Mouse (Mus musculus) kidney, postnatal 10 days (tissue): ENCODE results near the gene Hnf4a.

Experiments
- DNase-seq: peaks from one replicate; pipeline ENCODE4 v3.0.0; 2021; ENCODE audit warnings: mixed read lengths

Hnf4a gene

GRCm38 (mm10) chr2:163554425-163554982 is 47.9 kb downstream of the Hnf4a start:
- no peak for DNase-seq

- no peak for DNase-seq
Observed at GRCm38 (mm10) chr2:163554996-163555395, 48.4 kb downstream of the Hnf4a start.

DNA sequence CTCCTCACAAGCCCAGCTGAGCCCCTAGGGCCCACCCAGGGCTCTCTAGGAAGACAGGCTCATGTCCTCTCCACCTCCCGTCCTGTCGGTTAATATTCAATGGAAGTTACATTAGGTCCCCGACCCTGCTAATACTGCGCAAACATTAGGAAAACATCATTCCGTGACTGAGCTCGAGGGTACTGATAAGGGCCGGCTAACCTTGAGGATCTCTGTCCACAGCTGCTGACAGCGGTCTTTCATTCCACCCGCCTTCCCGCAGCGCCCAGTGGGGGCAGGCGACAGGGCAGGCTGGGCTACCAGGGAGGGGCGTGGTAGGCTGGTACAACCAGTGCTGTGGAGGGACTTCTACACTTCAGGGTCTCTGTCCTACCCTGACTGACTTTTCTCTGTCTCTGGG is 48.8 kb downstream of the Hnf4a start:
- no peak for DNase-seq

GRCm38 (mm10) chr2:163558548-163558947 is 51.9 kb downstream of the Hnf4a start:
- no peak for DNase-seq

- no peak for DNase-seq
Observed at GRCm38 (mm10) chr2:163559236-163559635, 52.6 kb downstream of the Hnf4a start.

DNA sequence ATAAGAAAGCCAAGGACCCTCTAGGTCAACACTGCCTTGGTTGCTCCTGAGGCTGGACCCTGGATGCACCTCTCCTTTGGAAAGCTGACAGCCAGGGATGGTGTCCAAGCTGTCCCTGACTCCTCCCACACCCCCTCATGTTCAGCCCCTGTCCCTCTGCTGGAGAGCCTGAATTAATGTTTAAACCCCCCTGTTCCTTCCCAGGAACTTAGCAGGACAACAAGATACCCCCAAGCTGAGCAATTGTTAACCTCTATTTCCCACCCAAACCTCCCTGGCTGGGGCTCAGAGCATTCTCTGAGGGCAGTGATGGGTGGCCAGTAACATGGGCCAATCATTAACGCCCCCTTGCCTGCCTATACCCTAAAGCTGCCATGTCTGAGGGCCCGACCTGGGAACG is 53.6 kb downstream of the Hnf4a start:
- DNase-seq = peak; percentile 70

- no peak for DNase-seq
Observed at GRCm38 (mm10) chr2:163561258-163561948, 54.8 kb downstream of the Hnf4a start.

DNA sequence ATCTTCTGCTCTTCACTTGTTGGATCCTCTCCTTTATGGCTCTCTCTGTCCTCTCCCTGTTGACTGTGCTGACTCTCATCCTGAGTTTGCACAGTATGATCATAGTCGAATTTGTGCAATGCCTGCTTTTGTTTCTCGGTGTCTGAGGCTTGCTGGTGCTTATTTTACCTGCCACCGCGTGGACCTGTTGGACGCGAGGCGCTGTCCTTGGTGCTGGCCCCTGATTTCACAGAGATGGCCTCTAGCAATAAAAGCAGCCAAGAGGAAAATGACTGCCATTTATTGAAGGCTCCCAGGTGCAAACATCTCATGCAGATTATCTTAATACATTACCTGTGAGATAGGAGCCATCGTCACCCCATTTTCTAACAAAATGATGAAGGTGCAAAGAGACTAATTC is 58.0 kb downstream of the Hnf4a start:
- peak; percentile 72 for DNase-seq

- no peak for DNase-seq
Observed at GRCm38 (mm10) chr2:163574321-163574720, 67.7 kb downstream of the Hnf4a start.

- DNase-seq = no peak
Observed at GRCm38 (mm10) chr2:163575248-163575647, 68.6 kb downstream of the Hnf4a start.

- DNase-seq = no peak
Observed at GRCm38 (mm10) chr2:163577986-163578385, 71.4 kb downstream of the Hnf4a start.

DNA sequence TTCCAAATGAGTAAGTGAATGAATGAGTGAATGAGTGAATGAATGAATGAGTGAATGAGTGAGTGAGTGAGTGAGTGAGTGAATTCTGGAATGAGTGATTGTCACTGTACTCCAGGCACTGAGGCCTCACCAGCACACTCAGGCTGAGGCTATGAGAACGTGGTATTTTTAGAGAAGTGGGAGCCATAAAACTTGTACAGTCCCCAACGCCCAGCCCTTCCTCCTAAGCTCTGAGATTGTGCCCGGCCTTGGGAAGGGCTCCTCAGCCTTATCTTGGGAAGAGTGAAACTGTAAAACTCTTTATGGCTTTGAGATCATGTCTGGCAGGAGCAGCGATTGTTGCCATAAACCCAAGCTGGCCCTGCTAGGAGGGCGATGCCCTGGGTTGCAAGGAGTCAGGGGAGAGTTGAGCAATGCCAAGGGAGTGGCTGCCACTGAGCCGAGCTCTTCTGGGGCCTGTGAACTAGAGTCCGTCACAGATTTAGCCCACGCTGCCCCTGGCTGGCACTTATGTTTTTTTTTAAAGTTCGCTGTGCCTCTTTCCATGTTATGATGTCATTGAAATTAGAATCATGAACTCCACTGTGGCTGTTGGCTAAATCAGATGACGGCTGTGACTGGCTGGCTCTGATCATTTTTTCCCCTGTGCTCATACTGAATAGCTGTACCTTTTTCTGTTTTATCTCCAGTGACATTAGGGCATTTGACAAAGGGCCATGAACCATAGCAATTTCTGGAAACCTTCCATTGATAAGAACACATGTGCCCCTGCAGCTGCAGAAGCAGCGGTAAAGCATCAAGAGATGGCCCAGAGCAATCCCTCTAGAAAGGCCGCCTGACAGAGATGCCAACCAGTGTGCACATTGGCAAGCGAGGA is 73.7 kb downstream of the Hnf4a start:
- no peak for DNase-seq

DNA sequence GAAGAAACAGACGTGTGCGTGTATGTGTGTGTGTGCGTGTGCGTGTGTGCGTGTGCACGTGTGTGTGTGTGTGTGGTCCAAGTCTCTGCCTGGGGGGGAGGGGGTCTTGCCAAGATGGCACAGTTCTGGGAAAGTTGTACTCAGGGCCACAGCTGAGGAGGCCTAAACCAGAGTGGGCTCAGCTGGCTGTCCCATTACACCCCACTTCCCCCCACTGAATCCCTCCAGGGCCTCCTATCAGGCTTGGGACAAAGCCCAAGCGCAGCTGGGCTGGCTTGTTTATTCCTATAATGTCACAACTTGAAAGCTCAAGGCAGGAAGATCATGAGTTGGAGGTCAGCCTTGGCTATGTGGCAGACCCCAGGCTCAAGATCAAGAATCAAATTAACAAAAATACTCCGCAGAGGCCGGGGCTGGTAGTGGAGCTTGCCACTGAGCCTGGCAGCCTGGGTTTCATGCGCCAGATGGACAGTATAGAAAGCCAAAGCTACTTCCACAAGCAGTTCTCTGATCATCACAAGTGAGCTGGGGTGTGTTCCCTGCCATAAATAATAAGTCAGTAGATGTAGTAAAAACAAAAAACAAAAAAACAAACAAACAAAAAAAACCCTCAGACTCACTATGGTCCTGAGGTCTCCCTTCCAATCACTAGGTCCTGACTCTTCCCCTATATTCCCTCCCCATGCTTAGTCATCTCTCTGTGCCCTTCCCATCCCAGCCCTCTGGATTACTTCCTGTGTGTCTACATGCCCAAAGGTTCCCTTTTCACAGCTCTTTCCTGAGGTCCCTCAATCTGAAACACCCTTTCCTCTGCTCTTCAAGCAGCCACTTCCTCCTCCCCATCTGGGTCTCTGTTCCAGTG is 76.8 kb downstream of the Hnf4a start:
- no peak for DNase-seq

GRCm38 (mm10) chr2:163584088-163584426 is 77.4 kb downstream of the Hnf4a start:
- no peak for DNase-seq

- peak; percentile 57 for DNase-seq
Observed at GRCm38 (mm10) chr2:163586384-163587261, 80.0 kb downstream of the Hnf4a start.

- no peak for DNase-seq
Observed at GRCm38 (mm10) chr2:163587506-163587905, 80.9 kb downstream of the Hnf4a start.

DNA sequence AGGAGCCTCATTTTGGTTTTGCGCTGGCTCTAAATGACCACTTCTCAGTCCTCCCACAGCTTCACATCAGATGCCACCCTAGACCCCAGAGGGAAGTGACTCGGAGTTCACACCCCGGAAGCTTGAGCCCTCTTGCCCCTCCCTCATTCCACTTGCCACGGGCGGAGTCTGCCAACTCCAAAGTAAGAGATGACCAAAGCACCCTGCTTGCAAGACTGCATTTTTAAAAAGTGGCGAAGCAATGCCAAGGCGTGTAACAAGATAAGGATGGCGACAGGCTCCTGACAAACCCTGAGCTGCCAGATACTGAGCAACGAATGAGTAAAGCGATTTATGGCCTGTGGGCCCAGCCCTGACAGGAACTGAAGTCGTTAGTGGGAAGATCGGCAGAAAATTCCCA is 83.6 kb downstream of the Hnf4a start:
- DNase-seq = no peak

- no peak for DNase-seq
Observed at GRCm38 (mm10) chr2:163590996-163591395, 84.4 kb downstream of the Hnf4a start.

DNA sequence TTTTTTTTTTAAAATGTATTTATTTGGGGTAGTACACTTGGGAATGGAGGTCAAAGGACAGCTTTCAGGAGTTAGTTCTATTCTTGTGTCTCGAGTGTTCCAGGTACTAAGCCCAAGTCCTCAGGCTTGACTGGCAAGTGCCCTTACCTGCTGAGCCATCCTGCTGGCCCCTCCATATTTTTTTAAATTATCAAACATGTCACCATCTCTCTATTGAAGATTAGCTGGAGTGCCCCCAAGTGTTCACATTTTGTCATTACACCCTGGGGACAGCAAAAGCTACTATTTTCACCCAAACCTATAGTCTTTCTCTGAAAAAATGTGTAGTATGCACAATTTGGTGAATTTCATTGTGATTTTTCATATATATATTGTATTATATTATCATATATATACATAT is 85.5 kb downstream of the Hnf4a start:
- DNase-seq = peak; percentile 63

GRCm38 (mm10) chr2:163593636-163594282 is 87.2 kb downstream of the Hnf4a start:
- DNase-seq = peak; percentile 44

DNA sequence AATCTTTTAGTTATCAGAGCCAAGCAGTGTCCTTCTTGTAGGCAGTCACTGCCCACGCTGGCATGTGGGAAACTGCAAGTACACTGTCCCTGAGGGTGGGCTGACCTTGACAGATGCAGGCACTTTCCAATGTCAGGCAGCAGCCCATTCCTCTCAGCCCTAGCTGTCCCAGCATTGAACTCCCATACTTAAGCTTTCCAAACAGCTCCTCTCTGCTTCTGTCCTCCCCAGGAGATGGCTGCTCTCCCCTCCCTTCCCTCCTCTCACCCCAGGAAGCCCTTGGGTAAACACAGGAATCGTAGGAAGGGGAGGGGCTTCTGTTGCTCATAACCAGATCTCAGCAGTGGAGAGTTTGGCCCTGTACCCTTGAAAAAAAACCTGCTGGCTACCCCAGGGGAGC is 88.5 kb downstream of the Hnf4a start:
- peak; percentile 48 for DNase-seq
